18 mouse cellular contexts compared by ENCODE assay signal in the genomic region with DNA sequence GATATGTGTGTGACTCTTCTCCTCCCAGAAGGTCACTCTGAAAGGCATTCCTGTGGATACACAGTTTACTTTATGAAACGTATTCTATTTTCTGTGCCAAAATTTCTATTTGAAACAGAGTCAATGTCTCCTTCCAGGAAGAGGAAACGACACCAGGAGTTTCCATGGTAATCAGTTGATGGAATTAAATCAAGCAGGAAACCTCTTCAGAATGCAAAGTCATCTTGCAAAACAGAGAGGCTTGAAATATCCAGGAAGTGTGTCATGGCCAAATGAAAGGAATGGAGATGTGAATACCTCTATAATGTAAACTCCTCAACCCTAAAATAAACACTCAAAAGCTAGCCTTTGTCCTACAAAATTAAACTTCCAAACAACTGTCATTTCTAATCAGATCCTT.
DNase-seq lines count a peak whose midpoint lies in the region; ATAC-seq lines count a peak whose summit lies in the region.
"Had no signal": no experiment of that assay in that cellular context is flagged by ENCODE, and none has a peak within 500 bp of the region (broad histone marks: within the 10 kb centered on the region; RNA-seq: fewer than 3 reads in every experiment).

No protein-coding gene starts in this region.

- H3K36me3 ChIP-seq in embryonic facial prominence, embryonic 14.5 days (ENCODE audit: control insufficient read depth, insufficient read depth, low read length) = no peaks in the 10 kb centered on the region
- H3K36me3 ChIP-seq in embryonic facial prominence, embryonic 10.5 days (replicated peaks) = no peaks in the 10 kb centered on the region
- no peaks in the 10 kb centered on the region for H3K36me3 ChIP-seq in kidney, embryonic 16.5 days (ENCODE audit: insufficient read depth, low read length)
- H3K36me3 ChIP-seq: limb, embryonic 12.5 days; liver, embryonic 15.5 days; midbrain, embryonic 10.5 days had no signal

- no peak overlapping the region for H3K9ac ChIP-seq in embryonic facial prominence, embryonic 14.5 days (ENCODE audit: low read depth, low read length)
- H3K9ac ChIP-seq in kidney, embryonic 16.5 days (replicated peaks; ENCODE audit: low read length) = no peak overlapping the region
- H3K9ac ChIP-seq: hindbrain, embryonic 14.5 days; limb, embryonic 12.5 days; liver, embryonic 15.5 days had no signal

- DNase-seq in embryonic facial prominence, embryonic 14.5 days (ENCODE audit: low spot score) = peak; percentile 60
- DNase-seq in embryonic facial prominence, embryonic 10.5 days (ENCODE audit: low spot score) = no peak
- DNase-seq in kidney, postnatal 14 days = peak; percentile 11
- DNase-seq in Muller cell, postnatal 12 days (ENCODE audit: inconsistent ontology term) = peak; percentile 74
- peak; percentile 42 for DNase-seq in lung, postnatal 10 days
- DNase-seq in right cerebral cortex, postnatal 25 days = no peak
- DNase-seq: cerebellum, adult 18-20 months; heart, adult 11 months; right cerebral cortex, adult 18-20 months; thymus, postnatal 36 days had no signal

- no peak overlapping the region for H3K4me2 ChIP-seq in embryonic facial prominence, embryonic 14.5 days (ENCODE audit: low read depth, low read length)
- H3K4me2 ChIP-seq in kidney, embryonic 16.5 days (replicated peaks; ENCODE audit: low read depth, low read length) = no peak overlapping the region
- H3K4me2 ChIP-seq: hindbrain, embryonic 14.5 days; limb, embryonic 12.5 days; liver, embryonic 15.5 days had no signal

- 40% methylated on average over 2 of the region's 2 CpGs for WGBS in embryonic facial prominence, embryonic 14.5 days
- WGBS in embryonic facial prominence, embryonic 10.5 days = 69% methylated on average over 2 of the region's 2 CpGs
- WGBS in kidney, embryonic 16.5 days = 54% methylated on average over 2 of the region's 2 CpGs

- no peak overlapping the region for H3K4me3 ChIP-seq in embryonic facial prominence, embryonic 14.5 days (ENCODE audit: low read depth, low read length)
- no peak overlapping the region for H3K4me3 ChIP-seq in embryonic facial prominence, embryonic 10.5 days
- H3K4me3 ChIP-seq in kidney, embryonic 16.5 days (ENCODE audit: low read length) = no peak overlapping the region
- H3K4me3 ChIP-seq: erythroblast, embryonic 14.5 days; limb, embryonic 12.5 days; liver, embryonic 15.5 days; midbrain, embryonic 10.5 days had no signal

- no peaks in the 10 kb centered on the region for H3K4me1 ChIP-seq in embryonic facial prominence, embryonic 14.5 days (ENCODE audit: control insufficient read depth, insufficient read depth, low read length)
- H3K4me1 ChIP-seq in embryonic facial prominence, embryonic 10.5 days = no peaks in the 10 kb centered on the region
- no peaks in the 10 kb centered on the region for H3K4me1 ChIP-seq in kidney, embryonic 16.5 days (ENCODE audit: insufficient read depth, low read length)
- H3K4me1 ChIP-seq: limb, embryonic 12.5 days; liver, embryonic 15.5 days; midbrain, embryonic 10.5 days had no signal

- ATAC-seq in embryonic facial prominence, embryonic 14.5 days (ENCODE audit: low read depth) = no peak
- no peak for ATAC-seq in kidney, embryonic 16.5 days (ENCODE audit: low FRiP score, low TSS enrichment)
- ATAC-seq in CD4-positive, CD25-positive, alpha-beta regulatory T cell, adult 4 months = no peak
- ATAC-seq: intestine, embryonic 16.5 days had no signal

- H3K27me3 ChIP-seq in embryonic facial prominence, embryonic 14.5 days (replicated peaks; ENCODE audit: control insufficient read depth, insufficient read depth, low read length) = no peaks in the 10 kb centered on the region
- no peaks in the 10 kb centered on the region for H3K27me3 ChIP-seq in embryonic facial prominence, embryonic 10.5 days (replicated peaks; ENCODE audit: low read depth, poor library complexity, severe bottlenecking)
- H3K27me3 ChIP-seq in kidney, embryonic 16.5 days (ENCODE audit: insufficient read depth, low read length) = no peaks in the 10 kb centered on the region
- H3K27me3 ChIP-seq: limb, embryonic 12.5 days; liver, embryonic 15.5 days had no signal

- no peaks in the 10 kb centered on the region for H3K9me3 ChIP-seq in embryonic facial prominence, embryonic 14.5 days (ENCODE audit: control insufficient read depth, low read length)
- H3K9me3 ChIP-seq in embryonic facial prominence, embryonic 10.5 days = no peaks in the 10 kb centered on the region
- H3K9me3 ChIP-seq in kidney, embryonic 16.5 days (ENCODE audit: low read length) = peaks cover 2% of the 10 kb centered on the region; the same call in 1 of the 2 replicates
- H3K9me3 ChIP-seq: limb, embryonic 12.5 days; liver, embryonic 15.5 days; midbrain, embryonic 10.5 days had no signal

- H3K27ac ChIP-seq in embryonic facial prominence, embryonic 14.5 days (replicated peaks; ENCODE audit: low read depth, low read length) = no peak overlapping the region
- no peak overlapping the region for H3K27ac ChIP-seq in embryonic facial prominence, embryonic 10.5 days (replicated peaks)
- no peak overlapping the region for H3K27ac ChIP-seq in kidney, embryonic 16.5 days (ENCODE audit: low read length)
- H3K27ac ChIP-seq: hindbrain, embryonic 14.5 days; limb, embryonic 12.5 days; liver, embryonic 15.5 days; midbrain, embryonic 10.5 days had no signal

Comparison
In these comparisons a context has a peak if more than half of its experiments do, and no peak if none do; other contexts are left out.
1. DNase-seq: peak in embryonic facial prominence, embryonic 14.5 days (single experiment), kidney, postnatal 14 days (single experiment), Muller cell, postnatal 12 days (single experiment) and lung, postnatal 10 days (single experiment); none in embryonic facial prominence, embryonic 10.5 days (single experiment) and right cerebral cortex, postnatal 25 days (single experiment).